Mouse (Mus musculus): ENCODE data around the gene Tacc2. TPM values are rescaled to one million over a fixed set of nuclear protein-coding genes. Genes with fewer than 3 reads are reported as not detected.

Tacc2 gene
- 13.7 and 28.9 TPM in 2 replicates for polyA plus RNA-seq (2012; rRNA removed)

GRCm38 (mm10) chr7:130577388-130578003 is at the start of gene Tacc2:
Tacc2 (plus strand) TSS chr7:130577438.

GRCm38 (mm10) chr7:130572821-130573220 is 4.4 kb upstream of the Tacc2 start, which contains the start of gene Nsmce4a:
Nsmce4a (minus strand) TSS chr7:130573118.

GRCm38 (mm10) chr7:130773914-130774630 is 196.8 kb downstream of the Tacc2 start, which contains the start of gene Btbd16:
Btbd16 (plus strand) TSS chr7:130774069.

Other genes with a start within 250 kb of the Tacc2 start
- 0.96 and 1.3 TPM in 2 replicates for gene Ate1, start 57.1 kb upstream of the Tacc2 start, polyA plus RNA-seq (2012; rRNA removed)
- 12.2 and 25.7 TPM in 2 replicates for gene Nsmce4a, start 4.3 kb upstream of the Tacc2 start, polyA plus RNA-seq (2012; rRNA removed)
- not detected in 2 replicates for gene Btbd16, start 196.6 kb downstream of the Tacc2 start, polyA plus RNA-seq (2012; rRNA removed)

All from stomach, adult 2 months (tissue).